Mouse (Mus musculus) spleen, adult 2 months (tissue): ENCODE measurements around the gene Ankrd12. TPM values are rescaled to one million over a fixed set of nuclear protein-coding genes. Genes with fewer than 3 reads are reported as not detected.

Source experiments
- DNase-seq, 2 experiments: peaks; one replicate each; pipeline versions ENCODE4 v3.0.0 to v3.0.0-alpha.2; 2012 to 2021; ENCODE audit warnings: low spot score in 2 of 2, low read depth in 1 of 2
- H3K27ac ChIP-seq: fragments of 200-500 bp; 2 replicates; pipeline ENCODE4 v1.5.1; 2012; ENCODE audit warnings: low read length, inconsistent platforms; ENCODE audit not compliant: insufficient read depth
- H3K27me3 ChIP-seq: fragments of 200-500 bp; 2 replicates; pipeline ENCODE4 v1.6.1; 2012; ENCODE audit warnings: mild to moderate bottlenecking, moderate library complexity, low read length, inconsistent platforms; ENCODE audit not compliant: control insufficient read depth, insufficient read depth
- H3K36me3 ChIP-seq: fragments of 200-500 bp; 2 replicates; pipeline ENCODE4 v1.6.1; 2012; ENCODE audit warnings: mild to moderate bottlenecking, low read length, inconsistent platforms; ENCODE audit not compliant: control insufficient read depth, insufficient read depth
- H3K4me1 ChIP-seq: fragments of 200-500 bp; 2 replicates; pipeline ENCODE4 v1.6.1; 2011; ENCODE audit warnings: inconsistent platforms; ENCODE audit not compliant: control insufficient read depth, insufficient read depth, insufficient read length
- H3K4me3 ChIP-seq: fragments of 200-500 bp; 2 replicates; pipeline ENCODE4 v1.5.1; 2011; ENCODE audit warnings: mild to moderate bottlenecking, inconsistent platforms; ENCODE audit not compliant: insufficient read depth, insufficient read length; ENCODE audit errors: extremely low read depth
- CTCF ChIP-seq: fragments of 200-500 bp; IDR thresholded peaks from 2 replicates; pipeline ENCODE4 v1.5.1; 2011; ENCODE audit warnings: mild to moderate bottlenecking, inconsistent platforms; ENCODE audit not compliant: insufficient read depth, insufficient read length, insufficient replicate concordance; ENCODE audit errors: extremely low read depth
- POLR2A ChIP-seq: fragments of 200-500 bp; IDR thresholded peaks from 2 replicates; pipeline ENCODE4 v1.6.1; 2011; ENCODE audit warnings: low read depth, low read length, inconsistent platforms
- WGBS: fragments of 180-500 bp; shearing (Covaris S2); methylation state at CpG from one replicate; pipeline ENCODE4 v1.1.7; 2018; 5-methylcytosine and 5-hydroxymethylcytosine counted together
- polyA plus RNA-seq: library from polyadenylated mRNA; depleted of rRNA; stranded (reverse); fragments of >200 nt; gene quantifications from 2 replicates; pipeline ENCODE4 v1.2.3, GENCODE M21; 2012

Gene Ankrd12
- polyA plus RNA-seq, 1 experiment: 3.5 TPM

GRCm38 (mm10) chr17:66112166-66112565, 35.3 kb upstream of the Ankrd12 start:
- H3K4me3 ChIP-seq: peak overlapping the region; percentile 94; the same call in 1 of the 2 replicates
- peaks cover 24% of the 10 kb centered on the region for H3K36me3 ChIP-seq
- no peak overlapping the region for H3K27ac ChIP-seq
- TF ChIP-seq POLR2A (no peak), CTCF (no peak)
- H3K4me1 ChIP-seq: peaks cover 4% of the 10 kb centered on the region; the same call in 1 of the 2 replicates
- H3K27me3 ChIP-seq: no peaks in the 10 kb centered on the region
- DNase-seq: no peak
- 7% methylated on average over 4 of the region's 4 CpGs for WGBS

GRCm38 (mm10) chr17:66111402-66111959, 34.6 kb upstream of the Ankrd12 start, which contains the start of gene Washc1:
TSS of gene Washc1 (plus strand) at chr17:66111545.
- H3K27ac ChIP-seq: peak within 1 kb of the TSS; percentile 81
- peaks cover 4% of the 10 kb centered on the region; the same call in 1 of the 2 replicates for H3K4me1 ChIP-seq
- peak within 1 kb of the TSS; percentile 94 for H3K4me3 ChIP-seq
- no peak for TF ChIP-seq CTCF
- no peak; the same call in 1 of the 2 replicates for TF ChIP-seq POLR2A
- no peaks in the 10 kb centered on the region for H3K27me3 ChIP-seq
- peaks cover 18% of the 10 kb centered on the region for H3K36me3 ChIP-seq
- under 1% methylated on average over 40 of the region's 41 CpGs for WGBS
- peak; percentile 67 to 87 for DNase-seq

GRCm38 (mm10) chr17:66110746-66111145, 33.9 kb upstream of the Ankrd12 start:
- TF ChIP-seq POLR2A (no peak), CTCF (no peak)
- DNase-seq: no peak
- Histone ChIP-seq H3K27ac (no peak overlapping the region; the same call in 1 of the 2 replicates), H3K4me1 (peaks cover 4% of the 10 kb centered on the region; the same call in 1 of the 2 replicates), H3K27me3 (no peaks in the 10 kb centered on the region), H3K36me3 (peaks cover 11% of the 10 kb centered on the region), H3K4me3 (peak overlapping the region; percentile 16; the same call in 1 of the 2 replicates)
- 10% methylated on average over 6 of the region's 6 CpGs for WGBS

- no peak for TF ChIP-seq POLR2A
- no peak for TF ChIP-seq CTCF
- WGBS: 38% methylated on average over 4 of the region's 4 CpGs
- H3K36me3 ChIP-seq: no peaks in the 10 kb centered on the region
- H3K27ac ChIP-seq: no peak overlapping the region
- H3K4me3 ChIP-seq: no peak overlapping the region
- H3K27me3 ChIP-seq: no peaks in the 10 kb centered on the region
- DNase-seq: no peak
- peaks cover 4% of the 10 kb centered on the region; the same call in 1 of the 2 replicates for H3K4me1 ChIP-seq
These were observed 31.3 kb upstream of the Ankrd12 start for GRCm38 (mm10) chr17:66108198-66108597.

- no peaks in the 10 kb centered on the region for H3K36me3 ChIP-seq
- TF ChIP-seq POLR2A (no peak), CTCF (no peak)
- no peaks in the 10 kb centered on the region for H3K27me3 ChIP-seq
- H3K4me1 ChIP-seq: peaks cover 1% of the 10 kb centered on the region; the same call in 1 of the 2 replicates
- H3K27ac ChIP-seq: no peak overlapping the region
- no peak for DNase-seq
- H3K4me3 ChIP-seq: no peak overlapping the region
- WGBS: 85% methylated on average over 8 of the region's 8 CpGs
These were observed 30.6 kb upstream of the Ankrd12 start for GRCm38 (mm10) chr17:66107466-66107865.

GRCm38 (mm10) chr17:66106601-66107267, 29.8 kb upstream of the Ankrd12 start:
- H3K36me3 ChIP-seq: no peaks in the 10 kb centered on the region
- DNase-seq: peak; percentile 53 to 66

More at GRCm38 (mm10) chr17:66106601-66107267, 29.8 kb upstream of the Ankrd12 start:
- H3K27ac ChIP-seq: no peak overlapping the region
- TF ChIP-seq POLR2A (no peak), CTCF (peak; percentile 71; the same call in 1 of the 2 replicates)
- H3K27me3 ChIP-seq: no peaks in the 10 kb centered on the region
- no peaks in the 10 kb centered on the region; the same call in 1 of the 2 replicates for H3K4me1 ChIP-seq
- WGBS: 51% methylated on average over 10 of the region's 10 CpGs
- H3K4me3 ChIP-seq: no peak overlapping the region
